Mouse (Mus musculus) fat pad, adult 2 months (tissue): ENCODE measurements around the gene Mybpc2.

Experiments
- DNase-seq: peaks from one replicate; pipeline ENCODE4 v3.0.0-alpha.2; 2011; ENCODE audit warnings: low read depth, low spot score; ENCODE audit errors: extremely low read depth

Gene Mybpc2

GRCm38 (mm10) chr7:44526414-44527154 is 2.1 kb upstream of the Mybpc2 start:
- DNase-seq = peak; percentile 18

- peak; percentile 33 for DNase-seq
Measured at GRCm38 (mm10) chr7:44525126-44525832, 823 bp upstream of the Mybpc2 start.

GRCm38 (mm10) chr7:44523056-44523455 is 1.4 kb downstream of the Mybpc2 start:
- DNase-seq = no peak

GRCm38 (mm10) chr7:44521710-44522109 is 2.7 kb downstream of the Mybpc2 start:
- DNase-seq = no peak

GRCm38 (mm10) chr7:44520990-44521389 is 3.5 kb downstream of the Mybpc2 start:
- DNase-seq = no peak

- DNase-seq = no peak
Measured at GRCm38 (mm10) chr7:44519240-44519913, 5.1 kb downstream of the Mybpc2 start.

- no peak for DNase-seq
Measured at GRCm38 (mm10) chr7:44507491-44507890, 17.0 kb downstream of the Mybpc2 start.

GRCm38 (mm10) chr7:44501563-44502115 is 22.8 kb downstream of the Mybpc2 start:
- no peak for DNase-seq

GRCm38 (mm10) chr7:44500046-44500445 is 24.4 kb downstream of the Mybpc2 start:
- no peak for DNase-seq

GRCm38 (mm10) chr7:44498922-44499321 is 25.5 kb downstream of the Mybpc2 start:
- no peak for DNase-seq

- no peak for DNase-seq
Measured at GRCm38 (mm10) chr7:44497361-44498055, 26.9 kb downstream of the Mybpc2 start.

- no peak for DNase-seq
Measured at GRCm38 (mm10) chr7:44496771-44497109, 27.7 kb downstream of the Mybpc2 start.

- DNase-seq = peak; percentile 69
Measured at GRCm38 (mm10) chr7:44495992-44496770, 28.3 kb downstream of the Mybpc2 start, which contains the start of the genes Emc10 and Fam71e1. Gene Emc10, minus strand, starts transcription at chr7:44496529. Gene Fam71e1, plus strand, starts transcription at chr7:44496581.

GRCm38 (mm10) chr7:44495086-44495485 is 29.4 kb downstream of the Mybpc2 start:
- DNase-seq = no peak

GRCm38 (mm10) chr7:44494681-44495080 is 29.8 kb downstream of the Mybpc2 start:
- DNase-seq = no peak

- DNase-seq = no peak
Measured at GRCm38 (mm10) chr7:44492166-44492826, 32.2 kb downstream of the Mybpc2 start.

GRCm38 (mm10) chr7:44491391-44491790 is 33.1 kb downstream of the Mybpc2 start:
- DNase-seq = no peak

- no peak for DNase-seq
Measured at GRCm38 (mm10) chr7:44490281-44490680, 34.2 kb downstream of the Mybpc2 start.

- DNase-seq = no peak
Measured at GRCm38 (mm10) chr7:44488545-44488944, 35.9 kb downstream of the Mybpc2 start.

- DNase-seq = no peak
Measured at GRCm38 (mm10) chr7:44487936-44488335, 36.5 kb downstream of the Mybpc2 start.
